Mouse (Mus musculus) kidney, postnatal 25 days (tissue): ENCODE results near the gene Pskh1.

Experiments used
- DNase-seq, 2 experiments: peaks; one replicate each; pipeline ENCODE4 v3.0.0; 2021; ENCODE audit warnings: mixed read lengths in 2 of 2

Gene Pskh1

GRCm38 (mm10) chr8:105893339-105893738 is 6.9 kb upstream of the Pskh1 start, which contains the start of gene Nrn1l:
Gene Nrn1l, plus strand, starts transcription at chr8:105893567.
- DNase-seq = peak; percentile 79 to 90

GRCm38 (mm10) chr8:105897801-105898480 is 2.3 kb upstream of the Pskh1 start:
- DNase-seq = no peak

DNA sequence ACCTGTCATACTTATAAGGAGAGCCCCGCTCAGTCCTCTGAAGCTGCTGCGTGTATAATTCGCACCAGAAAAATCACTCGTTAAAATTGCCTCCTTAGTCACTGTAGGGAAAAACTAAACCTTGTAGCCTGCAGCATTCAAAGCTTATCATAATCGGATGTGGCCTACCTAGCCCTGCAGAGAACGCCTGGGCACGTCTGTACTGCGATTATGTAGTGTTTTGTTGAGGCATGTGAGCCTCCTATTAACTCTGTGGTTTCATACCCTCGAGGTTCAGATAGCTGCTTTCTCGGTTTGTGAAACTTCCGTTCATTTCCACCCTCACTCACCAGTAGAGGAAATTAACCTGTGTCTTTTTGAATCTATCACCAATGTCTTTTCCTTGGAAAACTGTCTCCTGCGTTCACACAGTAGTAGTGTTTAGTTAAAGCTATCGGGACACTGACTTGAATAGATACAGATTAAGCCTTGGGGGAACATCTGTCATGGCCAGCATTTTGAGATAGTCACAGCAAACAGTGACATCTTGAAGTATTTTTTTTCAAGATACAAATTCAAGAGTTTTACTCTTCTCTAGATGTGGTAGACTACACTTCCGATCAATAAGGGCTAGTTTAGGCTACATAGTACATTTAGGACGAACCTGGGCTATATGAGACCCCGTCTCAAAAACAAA is 838 bp downstream of the Pskh1 start:
- no peak for DNase-seq

DNA sequence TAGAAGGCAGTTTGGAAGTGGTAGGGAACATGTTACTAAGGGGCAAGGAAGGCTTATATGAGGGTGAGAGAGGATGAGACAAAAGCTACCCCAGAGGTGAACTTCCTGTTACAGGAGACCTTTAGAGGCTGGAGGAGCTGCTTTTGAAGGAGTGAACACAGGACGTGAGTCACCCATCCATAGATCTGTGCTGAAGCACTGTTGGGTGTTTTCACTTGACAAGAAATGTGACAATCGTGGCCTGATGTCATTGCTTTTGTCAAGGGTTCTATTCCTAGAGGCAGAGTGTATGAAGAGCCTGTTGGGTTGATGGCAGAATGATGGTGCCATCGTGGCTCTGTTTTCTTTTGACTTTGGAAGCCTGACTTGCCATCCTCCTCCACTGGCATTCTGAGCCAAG is 19.1 kb downstream of the Pskh1 start:
- DNase-seq = no peak

- DNase-seq = no peak
Observed at GRCm38 (mm10) chr8:105925123-105925522, 24.9 kb downstream of the Pskh1 start.

DNA sequence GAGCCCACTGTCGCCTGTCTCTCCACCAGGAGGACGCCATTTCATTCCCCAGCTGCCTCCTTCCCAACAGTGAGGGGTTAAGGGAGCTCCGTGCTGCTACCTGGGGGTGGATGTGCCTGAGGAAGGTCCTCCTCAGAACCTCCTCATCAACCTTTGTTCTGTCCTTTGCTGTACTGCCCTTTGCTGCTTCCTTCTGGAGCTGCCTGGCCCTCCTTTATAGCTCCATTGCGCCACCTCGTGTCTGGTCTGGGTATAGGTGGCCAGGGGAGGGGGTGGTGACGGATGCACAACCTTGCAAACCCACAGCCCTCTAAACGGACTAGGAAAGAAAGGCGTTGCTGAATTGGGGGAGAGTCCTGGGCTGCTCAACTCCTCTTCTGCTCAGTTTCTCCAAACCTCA is 30.4 kb downstream of the Pskh1 start:
- DNase-seq = peak; percentile 79 to 85

GRCm38 (mm10) chr8:105931271-105931670 is 31.0 kb downstream of the Pskh1 start:
- no peak for DNase-seq

DNA sequence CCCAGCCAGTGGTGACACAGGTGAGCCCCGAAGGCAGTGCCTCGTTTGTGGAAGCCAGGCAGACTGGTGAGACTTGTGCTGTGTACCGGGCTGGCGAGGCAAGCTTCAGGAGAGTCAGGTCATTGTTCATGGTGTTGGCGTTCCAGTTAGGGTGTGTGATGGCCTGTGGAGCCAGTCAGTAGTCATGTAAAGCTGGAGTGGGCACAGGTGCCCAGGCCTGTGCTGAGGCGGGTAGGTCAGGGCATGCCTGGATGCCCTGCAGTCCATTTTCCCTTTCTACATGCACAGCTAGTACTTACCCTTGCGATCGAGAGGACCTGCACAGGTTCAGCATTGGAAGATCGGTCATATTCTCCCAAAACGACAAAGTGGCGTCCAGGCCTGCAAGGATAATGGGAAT is 32.3 kb downstream of the Pskh1 start:
- DNase-seq = no peak

- DNase-seq = no peak
Observed at GRCm38 (mm10) chr8:105933762-105934161, 33.5 kb downstream of the Pskh1 start, which contains the start of gene Ctrl. Gene Ctrl, minus strand, starts transcription at chr8:105933862.

- no peak for DNase-seq
Observed at GRCm38 (mm10) chr8:105935105-105935504, 34.9 kb downstream of the Pskh1 start.

- DNase-seq = no peak
Observed at GRCm38 (mm10) chr8:105935863-105936603, 35.8 kb downstream of the Pskh1 start.

GRCm38 (mm10) chr8:105936866-105937475 is 36.7 kb downstream of the Pskh1 start:
- peak; percentile 96 to 97 for DNase-seq

- peak; percentile 52 to 62 for DNase-seq
Observed at GRCm38 (mm10) chr8:105937496-105938305, 37.5 kb downstream of the Pskh1 start.

DNA sequence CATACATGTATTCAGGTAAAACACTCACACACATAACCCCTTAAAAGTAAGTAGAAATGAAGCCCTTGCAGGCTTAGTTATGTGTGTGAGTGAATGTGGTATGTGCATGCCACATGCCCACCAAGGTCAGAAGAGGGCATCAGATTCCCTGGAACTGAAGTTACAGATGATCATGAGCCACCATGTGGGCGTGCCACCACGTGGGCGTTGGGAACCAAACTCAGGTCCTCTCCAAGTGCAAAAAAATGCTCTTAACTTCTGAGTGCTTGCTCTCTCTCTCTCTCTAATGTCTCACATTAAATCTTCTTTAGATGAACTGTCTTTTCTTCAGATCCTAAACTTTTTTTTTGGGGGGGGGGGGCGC is 38.0 kb downstream of the Pskh1 start, which contains the start of gene Psmb10:
Psmb10 (minus strand) TSS at position 139 of the 364 bp plus-strand sequence.
- peak in 1 of 2 experiments; percentile 35 for DNase-seq

DNA sequence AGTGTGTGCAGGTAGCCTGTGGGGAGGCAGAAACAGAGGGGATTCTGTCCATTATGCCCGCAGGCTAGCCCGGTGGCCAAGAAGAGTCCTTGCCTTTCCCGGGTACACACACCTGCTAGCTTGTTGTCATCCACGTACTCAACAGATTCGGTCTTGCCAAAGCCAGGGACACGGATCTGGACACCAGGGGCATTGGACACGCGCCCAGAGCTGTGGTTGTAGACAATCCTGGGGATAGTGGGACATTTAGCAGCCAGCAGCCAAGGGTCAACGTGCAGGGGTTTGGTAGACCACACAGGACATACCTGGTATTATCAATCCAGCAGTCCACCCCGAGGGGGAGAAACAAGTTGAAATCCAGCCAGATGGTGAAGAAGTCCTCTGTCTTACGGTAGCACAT is 41.8 kb downstream of the Pskh1 start:
- no peak for DNase-seq

DNA sequence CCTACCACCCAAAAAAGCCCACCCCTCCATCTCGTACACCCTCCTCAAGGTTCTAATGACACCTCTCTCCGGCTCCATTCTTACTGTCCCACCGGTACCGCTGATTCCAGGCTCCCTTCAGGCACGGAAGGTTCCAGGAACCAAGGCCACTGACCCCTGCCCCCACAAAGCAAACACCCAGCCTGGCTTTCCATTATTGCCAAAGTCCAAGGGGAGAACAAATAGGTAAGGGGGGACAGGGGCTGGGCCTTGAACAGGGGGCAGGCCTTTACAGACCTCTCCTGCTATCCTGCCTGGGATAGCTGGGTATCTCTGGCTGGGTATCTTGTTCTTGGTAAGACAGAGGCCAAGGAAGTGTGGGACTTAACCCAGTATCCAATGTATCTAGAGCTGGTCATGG is 42.3 kb downstream of the Pskh1 start:
- DNase-seq = no peak

DNA sequence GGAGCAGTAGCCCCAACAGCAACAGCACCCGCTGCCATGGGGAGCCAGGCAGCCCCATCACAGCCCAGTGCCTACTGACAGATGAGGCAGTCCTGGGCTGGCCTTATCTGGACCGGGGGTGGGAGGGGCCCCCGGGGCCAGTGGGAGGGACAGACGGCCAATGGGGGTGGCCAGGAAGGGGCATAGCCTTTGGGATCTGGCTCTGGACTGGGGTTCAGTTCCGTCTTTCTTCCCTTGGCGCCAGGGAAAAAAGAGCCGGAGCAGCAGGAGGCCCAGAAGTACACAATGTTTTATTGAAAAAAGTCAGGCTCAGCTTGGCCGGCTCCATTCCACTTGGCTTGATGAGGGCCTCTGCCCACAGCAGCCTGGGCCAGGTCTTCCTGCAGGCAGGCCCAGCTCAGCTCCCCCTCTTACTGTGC is 43.1 kb downstream of the Pskh1 start, which contains the start of gene Lcat:
Lcat (minus strand) TSS at position 62 of the 419 bp plus-strand sequence.
- DNase-seq = peak in 1 of 2 experiments; percentile 33

- peak; percentile 65 to 66 for DNase-seq
Observed at GRCm38 (mm10) chr8:105949350-105949749, 49.1 kb downstream of the Pskh1 start.

- peak; percentile 50 to 71 for DNase-seq
Observed at GRCm38 (mm10) chr8:105951057-105951659, 50.9 kb downstream of the Pskh1 start.

DNA sequence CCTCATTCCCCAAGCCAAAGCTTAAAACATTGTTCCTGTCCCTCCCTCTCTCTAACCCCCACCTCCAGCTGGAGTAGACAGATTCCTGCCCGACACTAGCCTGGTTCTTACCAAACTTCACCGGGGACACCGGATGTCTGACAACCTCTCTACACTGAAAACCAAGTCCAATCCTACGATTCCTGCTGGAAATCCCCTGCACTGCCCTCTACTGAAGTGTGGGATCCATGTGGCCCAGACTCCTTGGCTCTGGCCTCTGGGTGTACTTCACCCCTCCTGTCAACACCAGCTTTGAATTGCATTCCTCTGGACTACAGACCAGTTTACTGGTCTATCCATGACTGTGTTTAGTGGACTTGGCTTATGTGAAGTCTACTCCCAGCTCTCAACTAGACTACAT is 56.3 kb downstream of the Pskh1 start:
- no peak for DNase-seq

- DNase-seq = peak; percentile 71 to 86
Observed at GRCm38 (mm10) chr8:105957813-105958212, 57.6 kb downstream of the Pskh1 start.

DNA sequence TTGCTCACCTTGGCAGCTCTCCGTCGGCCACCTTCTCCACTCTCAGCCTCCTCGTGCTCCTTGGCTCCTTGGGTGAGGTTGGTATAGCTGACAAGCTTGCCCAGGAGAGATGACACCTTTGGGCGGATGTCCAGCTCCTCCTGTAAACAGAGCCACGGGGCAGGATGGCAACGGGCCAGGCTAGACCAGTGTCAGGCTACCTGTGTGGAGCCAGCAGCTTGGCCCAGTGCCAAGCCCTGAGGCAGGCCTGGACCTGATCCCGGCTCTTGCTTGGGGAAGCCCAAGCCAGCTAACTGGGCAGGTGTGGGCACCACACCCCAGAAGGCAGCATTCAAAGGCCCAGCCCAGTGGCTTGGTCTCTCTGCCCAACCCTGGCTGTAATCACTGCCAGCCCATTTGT is 59.1 kb downstream of the Pskh1 start:
- DNase-seq = peak; percentile 91 to 93
